Mouse (Mus musculus) bone marrow macrophage, adult 2 months (primary cell): ENCODE measurements around the gene Gm28036.

ENCODE experiments used
- CTCF ChIP-seq: IDR thresholded peaks from 2 replicates; pipeline ENCODE4 v1.5.1; 2012; ENCODE audit warnings: low read depth, mild to moderate bottlenecking, low read length, moderate library complexity
- POLR2A ChIP-seq: IDR thresholded peaks from 2 replicates; pipeline ENCODE4 v1.6.1; 2012; ENCODE audit warnings: mild to moderate bottlenecking, low read depth, low read length, borderline replicate concordance

DNA sequence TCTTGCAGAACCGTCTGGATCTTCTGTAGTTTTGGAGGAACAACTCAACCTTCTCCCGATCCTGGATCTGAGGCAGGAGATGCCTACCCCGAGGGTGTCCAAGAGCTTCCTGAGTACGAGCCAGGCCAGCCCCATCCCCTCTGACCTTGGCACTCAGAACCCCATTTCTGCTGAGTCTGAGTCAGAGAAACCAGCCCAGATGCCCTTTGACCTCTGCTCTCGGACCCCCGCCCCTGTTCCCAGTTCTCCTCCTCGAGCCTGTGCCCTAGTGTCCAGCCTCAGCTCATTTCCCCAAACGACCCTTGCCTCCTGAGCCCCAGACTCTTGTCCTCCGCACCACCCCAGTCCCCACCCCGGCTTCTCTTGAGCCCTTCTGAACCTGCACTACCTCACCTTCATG lies 60.8 kb downstream of the Gm28036 start:
- no peak for TF ChIP-seq CTCF
- no peak for TF ChIP-seq POLR2A
